Mouse (Mus musculus) liver, embryonic 14.5 days (tissue): Measurements from ENCODE around the gene Repin1. TPM values are rescaled to one million over a fixed set of nuclear protein-coding genes. Genes with fewer than 3 reads are reported as not detected.

Experiments
- ATAC-seq: fragments of 200-750 bp; cut with Nextera tagmentation; 2 replicates; pipeline ENCODE4 v1.8.0; 2017; ENCODE audit warnings: moderate number of reproducible peaks, mild to moderate bottlenecking, moderate library complexity; ENCODE audit not compliant: insufficient read depth
- DNase-seq, 3 experiments: peaks; one replicate each; pipeline ENCODE4 v3.0.0-alpha.2; 2012 to 2013; ENCODE audit warnings: low read depth in 3 of 3, low spot score in 3 of 3
- H3K27ac ChIP-seq: fragments of 300-500 bp; sonication (generic); 2 replicates; pipeline ENCODE4 v1.5.1; 2014; ENCODE audit warnings: moderate library complexity, mild to moderate bottlenecking, control low read depth, inconsistent platforms
- H3K27me3 ChIP-seq: fragments of 300-500 bp; sonication (generic); 2 replicates; pipeline ENCODE4 v1.6.1; 2014; ENCODE audit warnings: mild to moderate bottlenecking, low read length, moderate library complexity; ENCODE audit not compliant: control insufficient read depth, insufficient read depth
- H3K36me3 ChIP-seq: fragments of 300-500 bp; sonication (generic); replicated peaks from 2 replicates; pipeline ENCODE4 v1.6.1; 2014; ENCODE audit warnings: low read depth; ENCODE audit not compliant: control insufficient read depth, insufficient read depth
- H3K4me1 ChIP-seq, 2 experiments: fragments of 200-500 bp in 1 of 2; fragments of 300-500 bp in 1 of 2; sonication (generic) in 1 of 2; replicated peaks; 2 replicates each; pipeline ENCODE4 v1.6.1; 2012 to 2014; ENCODE audit warnings: antibody characterized with exemption in 1 of 2, inconsistent platforms in 1 of 2, low read length in 1 of 2; ENCODE audit not compliant: control insufficient read depth in 2 of 2, insufficient read depth in 2 of 2
- H3K4me2 ChIP-seq: fragments of 300-500 bp; sonication (generic); 2 replicates; pipeline ENCODE4 v1.6.1; 2014; ENCODE audit warnings: low read depth, mild to moderate bottlenecking, control low read depth, moderate library complexity
- H3K4me3 ChIP-seq, 2 experiments: fragments of 200-500 bp in 1 of 2; fragments of 300-500 bp in 1 of 2; sonication (generic) in 1 of 2; 2 replicates each; pipeline ENCODE4 v1.5.1; 2012 to 2014; ENCODE audit warnings: low read depth in 2 of 2, low read length in 2 of 2, mild to moderate bottlenecking in 2 of 2, control low read depth in 1 of 2, inconsistent platforms in 1 of 2, moderate library complexity in 1 of 2; ENCODE audit not compliant: insufficient read depth in 1 of 2
- H3K9ac ChIP-seq: fragments of 300-500 bp; sonication (generic); replicated peaks from 2 replicates; pipeline ENCODE4 v1.6.1; 2014; ENCODE audit warnings: mild to moderate bottlenecking, control low read depth, moderate library complexity
- H3K9me3 ChIP-seq: fragments of 300-500 bp; sonication (generic); 2 replicates; pipeline ENCODE4 v1.6.1; 2016; ENCODE audit warnings: low read length, mixed read lengths; ENCODE audit not compliant: control insufficient read depth
- CTCF ChIP-seq: IDR thresholded peaks from 2 replicates; pipeline ENCODE4 v1.5.1; 2016; ENCODE audit warnings: antibody characterized with exemption, low read depth, control low read depth
- EP300 ChIP-seq: IDR thresholded peaks from 2 replicates; pipeline ENCODE4 v1.6.1; 2016; ENCODE audit warnings: antibody characterized with exemption, low read depth
- WGBS: fragments of 180-500 bp; shearing (Covaris S2); extraction: QIAGEN DNeasy Blood & Tissue Kit; methylation state at CpG from one replicate; pipeline ENCODE4 v1.1.7; 2014; ENCODE audit not compliant: insufficient replicate concordance; 5-methylcytosine and 5-hydroxymethylcytosine counted together
- polyA plus RNA-seq, 2 experiments: library from polyadenylated mRNA; depleted of rRNA in 1 of 2; stranded (reverse) in 1 of 2; unstranded in 1 of 2; fragments of >200 nt; fragmentation: Nextera tagmentation in 1 of 2; extraction: Ambion mirVana in 1 of 2; gene quantifications; 2 replicates each; pipeline versions ENCODE4 v1.2.1 to v1.2.3; 2012 to 2014

Repin1 gene
- polyA plus RNA-seq, 2 experiments = 6.3 to 7.1 TPM

- DNase-seq = no peak
- Histone ChIP-seq H3K9ac (no peak overlapping the region), H3K4me2 (no peak overlapping the region), H3K36me3 (no peaks in the 10 kb centered on the region), H3K9me3 (no peaks in the 10 kb centered on the region), H3K27ac (no peak overlapping the region), H3K4me3 (no peak overlapping the region), H3K27me3 (no peaks in the 10 kb centered on the region), H3K4me1 (peaks cover 0 to 3% of the 10 kb centered on the region in 2 experiments; a peak in 1 of 4 replicates)
- ATAC-seq = no peak
- TF ChIP-seq CTCF (no peak), EP300 (no peak)
- 44% methylated on average over 2 of the region's 2 CpGs for WGBS
Measured at GRCm38 (mm10) chr6:48638553-48638952, 44.9 kb downstream of the Repin1 start.

- ATAC-seq (no peak), DNase-seq (no peak)
- no peak overlapping the region for H3K4me3 ChIP-seq
- no peaks in the 10 kb centered on the region for H3K36me3 ChIP-seq
- no peaks in the 10 kb centered on the region for H3K9me3 ChIP-seq
- H3K9ac ChIP-seq = no peak overlapping the region
- H3K4me2 ChIP-seq = no peak overlapping the region
- TF ChIP-seq CTCF = no peak
- no peak for TF ChIP-seq EP300
- no peak overlapping the region for H3K27ac ChIP-seq
- 55% methylated on average over 6 of the region's 6 CpGs for WGBS
- H3K4me1 ChIP-seq = 0 out of 4 replicates have a peak, but pooled peaks cover 0 to 1% of the 10 kb centered on the region in 2 experiments
- no peaks in the 10 kb centered on the region for H3K27me3 ChIP-seq
Measured at GRCm38 (mm10) chr6:48641391-48641790, 47.7 kb downstream of the Repin1 start.

- Histone ChIP-seq H3K9ac (no peak overlapping the region), H3K4me3 (no peak overlapping the region), H3K9me3 (no peaks in the 10 kb centered on the region), H3K4me2 (no peak overlapping the region), H3K4me1 (0 out of 4 replicates have a peak, but pooled peaks cover 0 to 1% of the 10 kb centered on the region in 2 experiments), H3K27ac (no peak overlapping the region), H3K27me3 (no peaks in the 10 kb centered on the region), H3K36me3 (no peaks in the 10 kb centered on the region)
- 12% methylated on average over 4 of the region's 4 CpGs for WGBS
- ATAC-seq (no peak), DNase-seq (peak; percentile 28 to 34 (median 28))
- TF ChIP-seq CTCF = peak; percentile 49
- TF ChIP-seq EP300 = no peak
Measured at GRCm38 (mm10) chr6:48642764-48643292, 49.1 kb downstream of the Repin1 start.

GRCm38 (mm10) chr6:48645660-48646308, 52.1 kb downstream of the Repin1 start:
- Histone ChIP-seq H3K27ac (no peak overlapping the region), H3K9ac (no peak overlapping the region), H3K9me3 (no peaks in the 10 kb centered on the region), H3K4me2 (no peak overlapping the region), H3K4me3 (no peak overlapping the region), H3K4me1 (0 out of 4 replicates have a peak, but pooled peaks cover 0 to 1% of the 10 kb centered on the region in 2 experiments), H3K27me3 (no peaks in the 10 kb centered on the region), H3K36me3 (no peaks in the 10 kb centered on the region)
- TF ChIP-seq EP300 (no peak), CTCF (peak; percentile 79)
- WGBS = 5% methylated on average over 12 of the region's 12 CpGs
- ATAC-seq = no peak
- DNase-seq = peak; percentile 35 to 38 (median 35)

GRCm38 (mm10) chr6:48646309-48646690, 52.6 kb downstream of the Repin1 start:
- no peak overlapping the region for H3K9ac ChIP-seq
- H3K9me3 ChIP-seq = no peaks in the 10 kb centered on the region
- H3K4me3 ChIP-seq = no peak overlapping the region
- TF ChIP-seq CTCF (no peak), EP300 (no peak)
- DNase-seq (no peak), ATAC-seq (no peak)
- WGBS = 56% methylated on average over 4 of the region's 4 CpGs
- 0 out of 4 replicates have a peak, but pooled peaks cover 0 to 1% of the 10 kb centered on the region in 2 experiments for H3K4me1 ChIP-seq
- no peak overlapping the region for H3K27ac ChIP-seq
- no peaks in the 10 kb centered on the region for H3K36me3 ChIP-seq
- no peak overlapping the region for H3K4me2 ChIP-seq
- H3K27me3 ChIP-seq = no peaks in the 10 kb centered on the region
